Mouse (Mus musculus) CH12F3 (cell line): ENCODE measurements around the gene Praf2.
"Not testable (repeated sequence)": the region's sequence is repeated elsewhere in the genome, so short reads cannot be mapped to it uniquely, and the experiment has no call there.

Experiments used
- in situ Hi-C: fragments of 300-500 bp; cut with MboI; formaldehyde crosslinking; loops from 2 replicates; pipeline ENCODE4 v1.14.3; 2020; ENCODE audit warnings: low sequenced_read_pairs

Praf2 gene

GRCm38 (mm10) chrX:7728215-7728921 is at the start of gene Praf2:
Gene Praf2, plus strand, starts transcription at chrX:7728439.
- in situ Hi-C loops: no loop called here

GRCm38 (mm10) chrX:7678986-7679385 is 49.3 kb upstream of the Praf2 start:
- in situ Hi-C loops: loop anchor here (25.0 kb wide), 1 partner anchor 217 kb away; no protein-coding TSS in a partner anchor

GRCm38 (mm10) chrX:7679405-7680056 is 48.7 kb upstream of the Praf2 start:
- in situ Hi-C loops: loop anchor here (25.0 kb wide), 1 partner anchor 217 kb away; no protein-coding TSS in a partner anchor

- in situ Hi-C loops: loop anchor here (25.0 kb wide), 1 partner anchor 218 kb away; no protein-coding TSS in a partner anchor
Measured at GRCm38 (mm10) chrX:7680057-7680412, 48.2 kb upstream of the Praf2 start.

GRCm38 (mm10) chrX:7680864-7681263 is 47.4 kb upstream of the Praf2 start, which contains the start of gene Magix:
Gene Magix, minus strand, starts transcription at chrX:7681251.
- in situ Hi-C loops: loop anchor here (25.0 kb wide), 1 partner anchor 219 kb away; no protein-coding TSS in a partner anchor

GRCm38 (mm10) chrX:7688321-7688720 is 39.9 kb upstream of the Praf2 start:
- in situ Hi-C loops: loop anchor here (25.0 kb wide), 1 partner anchor 226 kb away; no protein-coding TSS in a partner anchor

- in situ Hi-C loops: loop anchor here (25.0 kb wide), 1 partner anchor 228 kb away; no protein-coding TSS in a partner anchor
Measured at GRCm38 (mm10) chrX:7690486-7690885, 37.8 kb upstream of the Praf2 start.

GRCm38 (mm10) chrX:7692862-7693261 is 35.4 kb upstream of the Praf2 start:
- in situ Hi-C loops: loop anchor here (25.0 kb wide), 1 partner anchor 231 kb away; no protein-coding TSS in a partner anchor

GRCm38 (mm10) chrX:7696520-7696919 is 31.7 kb upstream of the Praf2 start:
- in situ Hi-C loops: loop anchor here (25.0 kb wide), 1 partner anchor 234 kb away; no protein-coding TSS in a partner anchor

GRCm38 (mm10) chrX:7696954-7697381 is 31.3 kb upstream of the Praf2 start, which contains the start of gene Gpkow:
Gene Gpkow, plus strand, starts transcription at chrX:7697131.
- in situ Hi-C loops: loop anchor here (25.0 kb wide), 1 partner anchor 235 kb away; no protein-coding TSS in a partner anchor

- in situ Hi-C loops: not testable (repeated sequence)
Measured at GRCm38 (mm10) chrX:7713764-7714134, 14.5 kb upstream of the Praf2 start.

GRCm38 (mm10) chrX:7714135-7714899 is 13.9 kb upstream of the Praf2 start, which contains the start of gene Wdr45:
Gene Wdr45, plus strand, starts transcription at chrX:7714333.
- in situ Hi-C loops: not testable (repeated sequence)

GRCm38 (mm10) chrX:7716058-7716457 is 12.2 kb upstream of the Praf2 start:
- in situ Hi-C loops: not testable (repeated sequence)

GRCm38 (mm10) chrX:7721514-7722281 is 6.5 kb upstream of the Praf2 start, which contains the start of gene Gm45208:
Gene Gm45208, plus strand, starts transcription at chrX:7722245.
- in situ Hi-C loops: no loop called here

GRCm38 (mm10) chrX:7722282-7722611 is 6.0 kb upstream of the Praf2 start:
- in situ Hi-C loops: no loop called here

GRCm38 (mm10) chrX:7722691-7723090 is 5.5 kb upstream of the Praf2 start:
- in situ Hi-C loops: no loop called here

- in situ Hi-C loops: no loop called here
Measured at GRCm38 (mm10) chrX:7724135-7724534, 4.1 kb upstream of the Praf2 start.

- in situ Hi-C loops: no loop called here
Measured at GRCm38 (mm10) chrX:7725841-7726240, 2.4 kb upstream of the Praf2 start.

- in situ Hi-C loops: no loop called here
Measured at GRCm38 (mm10) chrX:7727176-7727575, 1.1 kb upstream of the Praf2 start.

- in situ Hi-C loops: no loop called here
Measured at GRCm38 (mm10) chrX:7728922-7729265, 655 bp downstream of the Praf2 start.
